Mouse (Mus musculus): ENCODE results near the gene Tmigd3. TPM values are rescaled to one million over a fixed set of nuclear protein-coding genes. Genes with fewer than 3 reads are reported as not detected.

Tmigd3 gene
- total RNA-seq, 2 experiments from 2014 or later: 0.24 TPM; not detected in 1

- intact Hi-C loops (cut with DNase I): no loop called here
- DNase-seq: no peak
Measured at GRCm38 (mm10) chr3:105927561-105928194, 57.0 kb downstream of the Tmigd3 start.

GRCm38 (mm10) chr3:105928195-105928569, 57.5 kb downstream of the Tmigd3 start:
- intact Hi-C loops (cut with DNase I): no loop called here
- no peak for DNase-seq

GRCm38 (mm10) chr3:105928781-105929180, 58.1 kb downstream of the Tmigd3 start:
- no peak for DNase-seq
- intact Hi-C loops (cut with DNase I): no loop called here

- intact Hi-C loops (cut with DNase I): no loop called here
- no peak for DNase-seq
Measured at GRCm38 (mm10) chr3:105929821-105930220, 59.1 kb downstream of the Tmigd3 start.

- DNase-seq: no peak
- intact Hi-C loops (cut with DNase I): no loop called here
Measured at GRCm38 (mm10) chr3:105931095-105931494, 60.4 kb downstream of the Tmigd3 start.

- no peak for DNase-seq
- intact Hi-C loops (cut with DNase I): no loop called here
Measured at GRCm38 (mm10) chr3:105932240-105933071, 61.8 kb downstream of the Tmigd3 start, which contains the start of gene I830077J02Rik. Gene I830077J02Rik, minus strand, starts transcription at chr3:105932664.

GRCm38 (mm10) chr3:105933926-105934325, 63.2 kb downstream of the Tmigd3 start:
- no peak for DNase-seq
- intact Hi-C loops (cut with DNase I): no loop called here

GRCm38 (mm10) chr3:105935033-105935432, 64.3 kb downstream of the Tmigd3 start:
- peak; percentile 62 to 84 for DNase-seq
- intact Hi-C loops (cut with DNase I): no loop called here

GRCm38 (mm10) chr3:105936111-105936510, 65.4 kb downstream of the Tmigd3 start:
- intact Hi-C loops (cut with DNase I): no loop called here
- DNase-seq: no peak

- intact Hi-C loops (cut with DNase I): no loop called here
- no peak for DNase-seq
Measured at GRCm38 (mm10) chr3:105951348-105951747, 80.6 kb downstream of the Tmigd3 start.

GRCm38 (mm10) chr3:105957235-105957634, 86.5 kb downstream of the Tmigd3 start:
- DNase-seq: no peak
- intact Hi-C loops (cut with DNase I): loop anchor here (5.0 kb wide), 2 partner anchors 235 to 270 kb away; partner anchors contain the start of gene Ddx20

GRCm38 (mm10) chr3:105958204-105958603, 87.5 kb downstream of the Tmigd3 start:
- intact Hi-C loops (cut with DNase I): loop anchor here (5.0 kb wide), 2 partner anchors 236 to 271 kb away; partner anchors contain the start of gene Ddx20
- no peak for DNase-seq

GRCm38 (mm10) chr3:105958974-105959580, 88.4 kb downstream of the Tmigd3 start, which contains the start of gene Wdr77:
Gene Wdr77, plus strand, starts transcription at chr3:105959369.
- peak; percentile 95 to 96 for DNase-seq
- intact Hi-C loops (cut with DNase I): loop anchor here (5.0 kb wide), 2 partner anchors 237 to 272 kb away; partner anchors contain the start of gene Ddx20

- intact Hi-C loops (cut with DNase I): loop anchor here (5.0 kb wide), 2 partner anchors 237 to 272 kb away; partner anchors contain the start of gene Ddx20
- DNase-seq: no peak
Measured at GRCm38 (mm10) chr3:105959585-105959984, 88.9 kb downstream of the Tmigd3 start.

- intact Hi-C loops (cut with DNase I): loop anchor here (5.0 kb wide), 2 partner anchors 238 to 273 kb away; partner anchors contain the start of gene Ddx20
- DNase-seq: no peak
Measured at GRCm38 (mm10) chr3:105959999-105960398, 89.3 kb downstream of the Tmigd3 start, which contains the start of gene Atp5f1. Gene Atp5f1, minus strand, starts transcription at chr3:105960099.

- intact Hi-C loops (cut with DNase I): no loop called here
- peak in 1 of 2 experiments; percentile 9 for DNase-seq
Measured at GRCm38 (mm10) chr3:105960700-105961099, 90.0 kb downstream of the Tmigd3 start.

- no peak for DNase-seq
- intact Hi-C loops (cut with DNase I): no loop called here
Measured at GRCm38 (mm10) chr3:105971831-105972446, 101.2 kb downstream of the Tmigd3 start.

GRCm38 (mm10) chr3:105973411-105973810, 102.7 kb downstream of the Tmigd3 start, which contains the start of gene Ovgp1:
Gene Ovgp1, plus strand, starts transcription at chr3:105973711.
- intact Hi-C loops (cut with DNase I): no loop called here
- DNase-seq: no peak
